Mouse (Mus musculus) erythroblast, embryonic 14.5 days (primary cell): ENCODE measurements around the gene Vars.
"Not testable (repeated sequence)": the region's sequence is repeated elsewhere in the genome, so short reads cannot be mapped to it uniquely, and the experiment has no call there.

Source experiments
- GATA1 ChIP-seq: IDR thresholded peaks from 2 replicates; pipeline ENCODE4 v1.6.1; 2012; ENCODE audit warnings: low read length, inconsistent platforms, mixed read lengths
- TAL1 ChIP-seq: IDR thresholded peaks from 3 replicates; pipeline ENCODE4 v1.6.1; 2012; ENCODE audit warnings: low read length, inconsistent platforms, mixed read lengths

- not testable (repeated sequence) for TF ChIP-seq GATA1, TAL1
These were observed 5.1 kb downstream of the Vars start for GRCm38 (mm10) chr17:35005902-35006301.
